Mouse (Mus musculus) yolk sac, embryonic 10.5 days (tissue): Measurements from ENCODE around the gene Fhl3.

ENCODE experiments used
- DNase-seq: peaks from one replicate; pipeline ENCODE4 v3.0.0-alpha.2; 2017; ENCODE audit warnings: low spot score

The Fhl3 gene

GRCm38 (mm10) chr4:124700248-124700971 lies at the start of gene Fhl3:
TSS of gene Fhl3 (plus strand) at chr4:124700701.
- DNase-seq = peak; percentile 96

- peak; percentile 51 for DNase-seq
Measured at GRCm38 (mm10) chr4:124652886-124653285, 47.6 kb upstream of the Fhl3 start.

- DNase-seq = no peak
Measured at GRCm38 (mm10) chr4:124656518-124656853, 44.0 kb upstream of the Fhl3 start, which contains the start of gene Pou3f1. TSS of gene Pou3f1 (plus strand) at chr4:124656807.

- peak; percentile 90 for DNase-seq
Measured at GRCm38 (mm10) chr4:124656854-124657650, 43.4 kb upstream of the Fhl3 start.

GRCm38 (mm10) chr4:124657781-124658180 lies 42.7 kb upstream of the Fhl3 start:
- DNase-seq = no peak

- DNase-seq = no peak
Measured at GRCm38 (mm10) chr4:124658412-124658851, 42.1 kb upstream of the Fhl3 start.

- no peak for DNase-seq
Measured at GRCm38 (mm10) chr4:124659251-124660217, 41.0 kb upstream of the Fhl3 start.

GRCm38 (mm10) chr4:124660603-124661002 lies 39.9 kb upstream of the Fhl3 start:
- DNase-seq = no peak

- no peak for DNase-seq
Measured at GRCm38 (mm10) chr4:124663034-124663433, 37.5 kb upstream of the Fhl3 start.

- DNase-seq = no peak
Measured at GRCm38 (mm10) chr4:124664185-124664584, 36.3 kb upstream of the Fhl3 start.

- DNase-seq = no peak
Measured at GRCm38 (mm10) chr4:124664604-124665003, 35.9 kb upstream of the Fhl3 start.

- no peak for DNase-seq
Measured at GRCm38 (mm10) chr4:124667476-124668033, 32.9 kb upstream of the Fhl3 start.

- no peak for DNase-seq
Measured at GRCm38 (mm10) chr4:124668078-124668477, 32.4 kb upstream of the Fhl3 start.

GRCm38 (mm10) chr4:124670232-124670631 lies 30.3 kb upstream of the Fhl3 start:
- DNase-seq = peak; percentile 29

- no peak for DNase-seq
Measured at GRCm38 (mm10) chr4:124671583-124671982, 28.9 kb upstream of the Fhl3 start.

GRCm38 (mm10) chr4:124672347-124673320 lies 27.9 kb upstream of the Fhl3 start:
- DNase-seq = no peak

GRCm38 (mm10) chr4:124674334-124675032 lies 26.0 kb upstream of the Fhl3 start:
- no peak for DNase-seq

GRCm38 (mm10) chr4:124675037-124675436 lies 25.5 kb upstream of the Fhl3 start:
- no peak for DNase-seq

- no peak for DNase-seq
Measured at GRCm38 (mm10) chr4:124675958-124676357, 24.5 kb upstream of the Fhl3 start.

- no peak for DNase-seq
Measured at GRCm38 (mm10) chr4:124682270-124682669, 18.2 kb upstream of the Fhl3 start.
